Mouse (Mus musculus): ENCODE measurements around the gene Fyttd1. TPM values are rescaled to one million over a fixed set of nuclear protein-coding genes. Genes with fewer than 3 reads are reported as not detected.
"Not testable (repeated sequence)": the region's sequence is repeated elsewhere in the genome, so short reads cannot be mapped to it uniquely, and the experiment has no call there.

The Fyttd1 gene
- polyA plus RNA-seq, 1 experiment from 2014 or later: 52.7 TPM

DNA sequence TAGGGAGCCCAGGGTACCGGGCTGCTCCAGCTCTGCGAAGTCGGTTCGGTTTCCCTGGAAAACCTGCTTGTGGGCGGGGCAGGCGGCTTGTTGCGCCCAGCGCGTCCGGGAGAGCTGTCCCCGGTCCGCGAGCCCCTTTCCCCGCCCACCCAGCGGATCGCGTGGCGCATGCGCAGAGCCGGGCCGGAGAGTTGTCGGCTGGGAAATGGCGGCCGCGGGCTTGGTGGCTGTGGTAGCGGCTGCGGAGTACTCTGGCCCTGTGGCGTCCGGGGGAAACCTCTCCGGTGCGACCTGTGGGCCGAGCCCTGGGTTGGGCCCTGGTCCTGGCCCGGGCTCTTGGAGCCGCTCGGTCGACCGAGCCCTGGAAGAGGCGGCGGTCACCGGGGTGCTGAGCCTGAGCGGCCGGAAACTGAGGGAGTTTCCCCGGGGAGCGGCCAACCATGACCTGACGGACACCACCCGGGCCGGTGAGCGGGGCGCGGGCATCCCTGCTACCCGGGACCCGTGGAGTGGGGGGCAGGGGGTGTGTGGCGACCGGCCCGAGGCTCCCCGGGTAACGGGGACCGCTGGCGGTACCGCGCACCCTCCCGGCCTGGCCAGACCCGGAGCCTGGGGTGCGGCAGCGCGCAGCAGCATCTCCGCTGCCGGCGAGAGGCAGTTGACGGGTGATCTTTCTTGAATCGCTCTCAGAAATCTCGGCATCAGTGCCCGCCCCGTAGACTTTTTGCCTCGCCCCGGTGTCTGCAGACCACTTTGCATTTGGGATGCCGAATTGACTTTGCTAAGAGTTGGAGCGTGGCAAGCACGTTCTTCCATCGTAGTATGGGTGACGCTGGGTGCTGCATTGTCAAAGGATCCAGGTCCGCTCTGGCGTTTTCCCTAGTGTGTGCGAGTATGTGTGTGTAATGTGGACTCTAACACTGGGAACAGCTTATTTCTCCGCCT is 36.9 kb downstream of the Fyttd1 start, which contains the start of gene Lrch3:
Gene Lrch3, plus strand, starts transcription at position 164 of the 945 bp plus-strand sequence.
- WGBS: under 1% methylated on average over 69 of the region's 85 CpGs
- peak; percentile 88 for ATAC-seq
- H3K9me3 ChIP-seq (ENCODE audit: control insufficient read depth): no peaks in the 10 kb centered on the region

DNA sequence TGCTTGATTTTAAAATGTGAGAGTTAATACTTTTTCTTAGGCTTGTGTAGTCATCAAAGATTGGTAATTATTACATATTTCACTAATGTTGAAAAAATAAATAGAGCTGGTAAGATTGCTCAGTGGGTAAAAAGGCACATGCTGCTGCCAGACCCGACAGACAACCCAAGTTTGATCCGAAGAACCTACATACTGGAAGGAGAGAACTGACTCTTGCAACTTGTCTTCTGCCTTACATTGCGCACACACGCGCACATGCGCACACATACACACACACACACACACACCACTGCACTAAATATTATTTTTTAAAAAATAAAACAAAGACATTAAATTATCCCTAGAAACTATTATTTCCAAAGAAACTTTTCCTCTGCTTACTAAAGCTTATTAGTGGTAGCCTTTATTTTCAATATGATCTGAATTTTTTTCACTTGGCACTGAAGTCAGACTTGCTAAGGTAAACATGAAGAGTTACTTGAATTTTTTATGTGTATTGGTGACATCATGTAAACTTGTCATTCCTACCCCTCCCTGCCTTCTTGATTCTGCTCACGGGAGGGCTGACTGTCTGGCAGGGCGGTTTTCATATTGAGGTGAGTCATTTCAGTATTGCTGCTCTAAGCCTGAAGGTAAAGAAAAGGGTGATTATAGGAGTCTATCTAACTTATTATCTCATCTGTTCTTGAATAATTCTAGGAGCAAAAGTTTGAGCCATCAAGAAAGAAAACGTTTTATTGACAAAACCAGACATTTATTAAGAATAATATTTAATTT is 38.2 kb downstream of the Fyttd1 start:
- no peaks in the 10 kb centered on the region for H3K9me3 ChIP-seq (ENCODE audit: control insufficient read depth)
- H3K27me3 ChIP-seq (replicated peaks; ENCODE audit: control insufficient read depth, insufficient read depth, low read length): no peaks in the 10 kb centered on the region
- no peak for TF ChIP-seq CTCF (IDR thresholded peaks at IDR 0.05; ENCODE audit: low read depth)
- H3K27ac ChIP-seq (ENCODE audit: low read depth, low read length): no peak overlapping the region
- ATAC-seq: no peak
- no peak overlapping the region for H3K9ac ChIP-seq (ENCODE audit: low read depth, low read length)
- H3K4me1 ChIP-seq (replicated peaks; ENCODE audit: control insufficient read depth, insufficient read depth, low read length): no peaks in the 10 kb centered on the region
- H3K36me3 ChIP-seq (ENCODE audit: control insufficient read depth, insufficient read depth): no peaks in the 10 kb centered on the region
- 56% methylated on average over 9 of the region's 9 CpGs for WGBS
- H3K4me2 ChIP-seq (replicated peaks; ENCODE audit: low read depth): peak overlapping the region; percentile 70
- peak overlapping the region; percentile 89 for H3K4me3 ChIP-seq (ENCODE audit: low read depth, low read length)

More for the DNA sequence above, 36.9 kb downstream of the Fyttd1 start, which contains the start of gene Lrch3:
- Histone ChIP-seq H3K9ac (ENCODE audit: low read depth, low read length) (peak within 1 kb of the TSS; percentile 91), H3K27ac (ENCODE audit: low read depth, low read length) (peak within 1 kb of the TSS; percentile 81), H3K4me3 (ENCODE audit: low read depth, low read length) (peak within 1 kb of the TSS; percentile 89), H3K4me1 (replicated peaks; ENCODE audit: control insufficient read depth, insufficient read depth, low read length) (no peaks in the 10 kb centered on the region), H3K36me3 (ENCODE audit: control insufficient read depth, insufficient read depth) (no peaks in the 10 kb centered on the region), H3K4me2 (replicated peaks; ENCODE audit: low read depth) (peak within 1 kb of the TSS; percentile 70), H3K27me3 (replicated peaks; ENCODE audit: control insufficient read depth, insufficient read depth, low read length) (no peaks in the 10 kb centered on the region)
- TF ChIP-seq CTCF (IDR thresholded peaks at IDR 0.05; ENCODE audit: low read depth): no peak

DNA sequence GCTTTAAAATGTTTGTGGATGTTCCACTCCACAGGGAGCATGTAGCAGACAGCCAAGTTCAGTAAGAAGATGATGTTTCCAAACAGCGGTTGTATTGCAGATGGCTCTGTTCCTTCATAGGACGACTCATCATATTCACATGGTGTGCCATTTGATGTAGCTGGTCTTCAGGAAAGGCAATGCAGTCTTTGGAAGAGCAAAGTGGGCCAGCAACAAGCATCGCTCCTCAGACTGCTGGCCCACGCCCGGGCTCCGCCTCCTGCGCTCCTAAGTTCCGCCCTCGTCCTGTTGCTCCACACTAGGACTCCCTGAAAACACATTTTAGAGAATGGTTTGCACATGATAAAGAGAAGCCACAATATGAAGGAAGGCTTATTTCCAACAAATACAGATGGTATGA is 49.3 kb downstream of the Fyttd1 start:
- WGBS: 90% methylated on average over 9 of the region's 9 CpGs
- H3K27me3 ChIP-seq (replicated peaks; ENCODE audit: control insufficient read depth, insufficient read depth, low read length); H3K4me3 ChIP-seq (ENCODE audit: low read depth, low read length); ATAC-seq; H3K4me2 ChIP-seq (replicated peaks; ENCODE audit: low read depth); H3K9ac ChIP-seq (ENCODE audit: low read depth, low read length); H3K36me3 ChIP-seq (ENCODE audit: control insufficient read depth, insufficient read depth); H3K9me3 ChIP-seq (ENCODE audit: control insufficient read depth); H3K27ac ChIP-seq (ENCODE audit: low read depth, low read length); H3K4me1 ChIP-seq (replicated peaks; ENCODE audit: control insufficient read depth, insufficient read depth, low read length): not testable (repeated sequence)

DNA sequence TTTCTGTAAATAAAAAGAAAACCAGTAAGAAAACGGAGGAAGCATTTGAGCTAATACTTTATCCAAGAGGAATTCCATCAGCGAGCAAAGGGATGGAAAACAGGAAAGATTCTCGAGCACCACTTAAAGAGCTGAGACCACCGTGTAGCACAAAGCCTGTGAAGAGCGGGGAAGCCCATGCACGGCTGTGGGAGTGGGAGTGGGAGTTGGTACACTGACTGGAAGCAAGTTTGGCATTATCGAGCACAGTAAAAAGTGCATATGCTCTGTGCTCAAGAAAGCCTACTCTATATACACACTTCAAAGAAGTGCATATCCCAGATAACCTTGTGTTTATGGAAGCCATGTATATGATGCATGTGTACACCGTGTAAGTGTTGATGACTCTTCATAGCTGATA is 49.7 kb downstream of the Fyttd1 start:
- no peak overlapping the region for H3K4me3 ChIP-seq (ENCODE audit: low read depth, low read length)
- no peak for ATAC-seq
- no peaks in the 10 kb centered on the region for H3K27me3 ChIP-seq (replicated peaks; ENCODE audit: control insufficient read depth, insufficient read depth, low read length)
- no peaks in the 10 kb centered on the region for H3K4me1 ChIP-seq (replicated peaks; ENCODE audit: control insufficient read depth, insufficient read depth, low read length)
- WGBS: 86% methylated on average over 8 of the region's 8 CpGs
- no peak overlapping the region for H3K27ac ChIP-seq (ENCODE audit: low read depth, low read length)
- H3K9me3 ChIP-seq (ENCODE audit: control insufficient read depth): no peaks in the 10 kb centered on the region
- no peaks in the 10 kb centered on the region; the same call in 1 of the 2 replicates for H3K36me3 ChIP-seq (ENCODE audit: control insufficient read depth, insufficient read depth)
- no peak overlapping the region for H3K4me2 ChIP-seq (replicated peaks; ENCODE audit: low read depth)
- no peak for TF ChIP-seq CTCF (IDR thresholded peaks at IDR 0.05; ENCODE audit: low read depth)
- H3K9ac ChIP-seq (ENCODE audit: low read depth, low read length): no peak overlapping the region

DNA sequence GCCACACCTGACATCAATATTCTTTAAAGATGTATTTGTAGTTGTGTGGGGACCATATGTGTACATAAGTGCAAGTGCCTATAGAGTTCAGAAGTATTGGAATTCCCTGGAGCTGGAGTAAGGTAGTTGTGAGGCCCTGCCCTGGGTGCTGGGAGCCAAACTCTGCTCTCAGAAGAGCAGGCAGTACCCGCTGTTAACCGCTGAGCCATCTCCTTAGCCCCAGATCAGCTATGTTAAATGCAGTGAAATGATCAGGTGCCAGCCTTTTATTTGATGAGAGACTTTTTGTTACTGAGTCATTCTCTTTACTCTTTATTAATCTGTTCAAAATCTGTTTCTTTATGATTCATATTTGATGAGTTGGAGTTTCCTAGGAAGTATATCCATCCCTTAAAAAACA is 52.6 kb downstream of the Fyttd1 start:
- 44% methylated on average over 2 of the region's 2 CpGs for WGBS
- Histone ChIP-seq H3K27ac (ENCODE audit: low read depth, low read length) (no peak overlapping the region), H3K27me3 (replicated peaks; ENCODE audit: control insufficient read depth, insufficient read depth, low read length) (no peaks in the 10 kb centered on the region), H3K4me2 (replicated peaks; ENCODE audit: low read depth) (no peak overlapping the region), H3K4me1 (replicated peaks; ENCODE audit: control insufficient read depth, insufficient read depth, low read length) (no peaks in the 10 kb centered on the region), H3K9ac (ENCODE audit: low read depth, low read length) (no peak overlapping the region), H3K9me3 (ENCODE audit: control insufficient read depth) (no peaks in the 10 kb centered on the region), H3K4me3 (ENCODE audit: low read depth, low read length) (no peak overlapping the region), H3K36me3 (ENCODE audit: control insufficient read depth, insufficient read depth) (no peaks in the 10 kb centered on the region)
- no peak for ATAC-seq
- no peak for TF ChIP-seq CTCF (IDR thresholded peaks at IDR 0.05; ENCODE audit: low read depth)

DNA sequence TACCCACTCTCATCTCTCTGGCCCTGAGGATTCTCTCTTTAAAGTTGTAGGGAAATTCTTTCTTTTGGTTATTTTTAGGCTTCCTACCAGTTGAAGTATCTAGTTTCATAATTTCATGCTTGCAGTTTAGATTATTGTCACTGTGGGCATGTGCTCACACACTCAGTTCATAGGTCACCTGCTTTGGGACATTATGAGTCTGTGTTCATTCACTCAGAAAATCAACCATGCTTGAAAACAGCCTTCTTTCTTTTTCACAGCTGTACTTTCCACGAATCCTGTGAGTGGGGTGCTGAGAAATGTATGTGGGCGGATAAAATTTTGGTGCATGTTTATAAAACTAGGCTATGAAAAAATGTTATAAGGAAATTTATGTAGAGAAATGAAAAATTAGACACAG is 57.2 kb downstream of the Fyttd1 start:
- Histone ChIP-seq H3K4me2 (replicated peaks; ENCODE audit: low read depth) (no peak overlapping the region), H3K27ac (ENCODE audit: low read depth, low read length) (no peak overlapping the region), H3K4me1 (replicated peaks; ENCODE audit: control insufficient read depth, insufficient read depth, low read length) (no peaks in the 10 kb centered on the region), H3K9ac (ENCODE audit: low read depth, low read length) (no peak overlapping the region), H3K27me3 (replicated peaks; ENCODE audit: control insufficient read depth, insufficient read depth, low read length) (no peaks in the 10 kb centered on the region), H3K36me3 (ENCODE audit: control insufficient read depth, insufficient read depth) (no peaks in the 10 kb centered on the region), H3K9me3 (ENCODE audit: control insufficient read depth) (no peaks in the 10 kb centered on the region), H3K4me3 (ENCODE audit: low read depth, low read length) (no peak overlapping the region)
- no peak for TF ChIP-seq CTCF (IDR thresholded peaks at IDR 0.05; ENCODE audit: low read depth)
- ATAC-seq: no peak
- WGBS: 74% methylated on average over 2 of the region's 2 CpGs

All from intestine, postnatal 0 days (tissue).